Mouse (Mus musculus) R1 (cell line): ENCODE data around the gene Ephb6.

Experiments
- DNase-seq: peaks from one replicate; pipeline ENCODE4 v3.0.0-alpha.2; 2018; ENCODE audit warnings: low read depth, low spot score

Ephb6 gene

DNA sequence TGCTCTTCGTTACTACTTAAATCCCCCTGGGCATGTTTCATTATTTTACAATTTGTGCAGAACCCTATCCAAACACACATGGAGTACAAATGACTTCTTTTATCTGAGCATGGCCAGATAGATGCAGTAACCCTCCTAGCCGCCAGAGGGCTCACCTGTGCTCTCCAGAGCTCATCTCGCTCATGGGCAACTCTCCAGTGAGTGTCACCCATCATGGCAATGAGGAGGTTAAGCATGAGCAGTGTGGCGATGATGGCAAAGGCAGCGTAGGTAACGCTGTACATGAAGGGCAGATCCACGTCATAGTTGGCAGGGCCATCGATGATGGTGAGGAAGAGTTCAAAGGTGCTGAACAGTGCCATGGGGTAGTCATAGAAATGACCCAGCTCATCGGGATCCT, 17.4 kb downstream of the Ephb6 start:
- DNase-seq, result peak; percentile 62

DNA sequence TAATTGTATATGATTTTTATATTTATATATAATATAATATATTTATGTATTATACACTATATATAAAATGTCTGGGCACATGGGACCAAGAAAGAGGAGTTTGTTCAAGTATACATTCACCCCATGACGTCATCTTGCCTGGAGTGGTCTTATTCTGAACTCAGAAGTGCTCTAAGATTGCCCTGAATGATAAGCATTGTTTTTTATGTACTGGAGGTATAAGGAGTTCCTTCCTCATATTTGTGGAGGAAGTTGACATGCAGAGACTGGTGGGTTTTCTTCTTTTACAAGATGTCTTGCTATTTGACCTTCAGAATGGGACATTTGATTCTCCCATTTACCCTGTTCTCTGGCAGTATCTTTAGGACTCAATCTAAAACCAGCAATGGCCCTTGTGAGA, 22.9 kb downstream of the Ephb6 start:
- DNase-seq, result no peak

DNA sequence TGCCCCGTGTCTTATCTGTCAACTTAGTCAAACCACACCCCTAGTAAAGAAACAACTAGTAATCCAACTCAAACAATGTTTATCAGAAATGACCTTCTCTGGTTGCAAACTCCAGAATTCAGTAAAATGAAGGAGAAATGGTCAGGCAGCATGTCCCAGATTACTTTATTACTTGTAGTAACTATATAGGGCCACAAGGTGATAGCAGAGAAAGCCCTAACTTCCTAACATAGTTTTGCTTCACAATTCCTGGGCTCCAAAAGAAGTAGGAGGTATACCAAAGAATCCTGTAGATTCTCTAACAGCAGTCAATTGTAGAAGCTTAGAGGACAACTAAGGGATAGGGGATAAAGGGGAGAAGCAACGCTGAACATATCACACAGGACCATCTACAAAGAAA, 25.5 kb downstream of the Ephb6 start:
- no peak for DNase-seq

DNA sequence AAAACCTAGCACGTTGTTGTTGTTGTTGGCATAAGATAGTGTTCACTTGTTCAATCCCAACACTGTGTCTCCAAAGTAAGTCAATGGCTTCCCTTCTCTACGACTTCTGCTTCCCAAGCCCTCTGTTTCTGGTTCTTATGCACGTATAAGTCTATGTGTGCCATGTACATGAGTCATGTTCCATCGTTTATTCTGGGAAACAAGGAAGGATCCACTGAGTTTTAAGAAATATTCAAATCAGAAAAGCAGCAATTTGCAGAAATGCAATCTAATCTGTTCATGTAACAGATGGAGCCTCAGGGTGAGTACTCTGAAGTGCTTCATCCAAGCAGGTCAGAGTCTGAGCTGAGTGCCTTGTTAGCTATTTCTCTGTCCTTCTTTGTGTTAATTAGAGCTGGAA, 26.3 kb downstream of the Ephb6 start:
- DNase-seq, result no peak

DNA sequence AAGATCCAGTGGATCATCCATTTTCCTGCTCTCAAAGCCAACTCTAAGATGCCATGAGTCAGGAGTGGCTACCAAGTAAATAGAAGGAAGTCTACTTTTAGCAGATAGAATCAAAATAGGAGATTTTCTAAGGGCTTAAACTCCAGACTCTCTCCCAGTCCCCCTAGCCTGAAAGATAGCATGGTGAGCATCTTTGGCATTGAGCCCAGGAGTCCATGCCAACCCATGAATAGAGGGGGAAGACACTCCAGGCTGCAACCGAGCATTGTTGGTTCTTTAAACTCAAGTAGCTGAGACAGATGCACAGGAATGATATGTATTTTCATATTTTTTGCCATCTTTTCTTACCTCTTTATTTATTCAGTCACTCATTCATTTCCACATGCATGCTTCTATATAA, 29.9 kb downstream of the Ephb6 start:
- DNase-seq, result no peak

DNA sequence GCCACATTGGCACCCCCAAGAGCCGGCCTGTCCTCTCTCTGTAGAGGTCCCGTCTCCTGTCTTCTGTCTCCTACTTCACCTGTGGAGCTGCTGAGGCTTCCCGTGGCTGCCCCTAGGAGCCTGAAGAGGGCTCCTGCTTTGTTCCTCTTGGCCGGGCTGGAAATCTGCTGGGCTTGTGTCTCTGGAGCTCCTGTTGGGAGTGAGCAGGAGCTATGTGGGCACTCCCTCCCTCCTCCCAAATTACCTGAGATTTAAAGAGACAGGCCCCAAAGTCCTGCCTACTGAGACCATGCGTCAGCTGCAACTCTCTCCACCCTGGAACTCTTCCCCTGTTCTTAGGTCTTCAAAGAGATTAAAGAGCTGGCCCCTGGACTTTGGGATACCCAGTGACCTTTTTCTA, 30.9 kb downstream of the Ephb6 start, which contains the start of gene Trpv6:
Gene Trpv6 (minus strand): TSS at position 228 of the 400 bp plus-strand sequence.
- no peak for DNase-seq

DNA sequence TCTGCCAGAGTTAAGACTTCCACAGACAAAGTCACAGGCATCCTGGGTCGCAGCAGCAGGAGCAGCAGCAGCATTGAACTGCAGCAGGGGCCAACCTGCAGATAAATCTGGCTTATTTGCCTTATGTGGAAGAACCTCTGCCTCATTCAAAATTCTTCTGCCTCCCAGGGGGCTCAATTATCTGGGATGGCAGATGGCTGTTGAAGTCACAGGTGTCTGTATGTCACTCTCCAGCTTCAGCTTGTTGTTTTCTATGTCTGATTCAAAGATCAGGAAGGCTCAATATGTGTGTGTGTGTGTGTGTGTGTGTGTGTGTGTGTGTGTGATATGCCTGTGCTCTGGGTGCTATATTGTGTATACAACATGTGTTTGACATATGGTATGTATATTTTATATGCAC, 32.1 kb downstream of the Ephb6 start:
- DNase-seq, result no peak

DNA sequence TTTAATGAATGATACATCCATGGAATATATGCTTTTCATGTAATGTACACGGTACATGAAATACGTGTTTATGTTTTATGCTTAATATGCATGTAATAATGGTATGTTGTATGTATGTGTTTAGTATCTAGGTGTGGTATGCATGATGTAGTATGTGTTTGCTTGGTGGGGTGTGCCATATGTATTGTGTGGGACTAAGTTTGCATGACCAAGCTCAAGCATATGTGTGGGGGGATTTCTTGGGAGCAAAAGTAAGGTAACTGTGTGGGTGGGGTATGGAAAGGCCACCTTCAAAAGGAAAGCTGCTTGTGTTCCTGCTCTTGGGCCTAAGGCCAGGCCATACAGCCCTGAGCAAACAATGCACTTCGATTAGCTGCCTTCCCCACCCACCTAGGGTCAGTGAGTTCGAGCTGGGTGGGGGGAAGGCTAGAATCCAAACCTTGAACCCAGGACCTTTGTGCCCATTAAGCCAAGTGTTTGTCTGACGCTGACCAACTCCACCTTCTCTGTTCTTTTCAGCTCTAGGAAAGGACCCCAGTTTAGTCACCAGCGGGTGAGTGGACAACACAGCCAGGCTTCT, 32.7 kb downstream of the Ephb6 start:
- no peak for DNase-seq

DNA sequence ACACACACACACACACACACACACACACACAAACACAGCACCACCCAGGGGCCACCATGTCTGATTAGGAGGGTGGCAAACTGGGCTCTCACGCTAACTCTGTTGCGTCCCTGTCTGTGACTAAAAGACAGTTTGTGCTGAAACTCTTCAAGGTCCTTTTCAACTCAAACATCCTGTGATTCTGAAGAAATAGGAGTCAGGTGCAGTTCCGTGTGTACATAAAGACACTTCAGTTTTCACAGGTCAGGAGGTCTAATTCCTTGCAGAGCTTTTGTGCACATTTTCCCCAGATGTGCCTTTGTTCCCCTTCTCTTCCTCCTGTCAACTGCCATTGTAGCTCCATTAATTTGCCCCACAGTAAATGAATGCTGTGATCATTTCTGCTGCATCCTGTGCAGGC, 35.2 kb downstream of the Ephb6 start:
- DNase-seq, result no peak

DNA sequence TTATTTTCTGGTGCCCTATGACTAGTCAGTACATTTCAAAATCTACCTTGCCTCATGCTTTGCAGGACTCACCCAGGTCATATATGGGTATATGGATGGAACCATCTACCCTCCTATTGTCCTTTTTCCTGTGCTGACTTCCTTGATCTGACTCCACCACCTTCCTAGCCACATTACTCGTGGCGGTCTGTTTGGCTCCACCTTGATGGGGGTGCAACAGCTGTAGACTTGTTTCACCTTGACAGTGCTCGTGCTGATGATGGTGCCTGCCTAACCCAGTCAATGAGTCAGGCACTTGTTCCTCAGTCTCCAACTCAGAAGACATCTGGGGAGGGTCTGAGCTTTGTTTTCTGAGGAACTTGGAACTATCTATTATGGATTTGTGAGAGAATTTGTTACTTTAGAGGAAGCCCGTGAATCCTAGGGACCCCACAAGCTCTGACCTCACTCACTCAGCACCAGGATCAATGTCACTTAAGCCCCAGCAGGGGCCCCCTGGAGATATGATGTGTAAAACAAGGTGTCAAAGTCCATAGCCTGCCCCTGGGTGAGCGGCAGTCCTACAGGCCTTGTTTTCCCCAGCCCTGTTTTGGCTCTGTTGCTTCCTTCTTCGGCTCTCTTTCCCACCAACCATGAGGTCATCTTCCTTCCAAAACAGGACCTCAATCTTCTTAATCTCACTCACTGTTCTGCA, 36.0 kb downstream of the Ephb6 start:
- DNase-seq, result no peak

DNA sequence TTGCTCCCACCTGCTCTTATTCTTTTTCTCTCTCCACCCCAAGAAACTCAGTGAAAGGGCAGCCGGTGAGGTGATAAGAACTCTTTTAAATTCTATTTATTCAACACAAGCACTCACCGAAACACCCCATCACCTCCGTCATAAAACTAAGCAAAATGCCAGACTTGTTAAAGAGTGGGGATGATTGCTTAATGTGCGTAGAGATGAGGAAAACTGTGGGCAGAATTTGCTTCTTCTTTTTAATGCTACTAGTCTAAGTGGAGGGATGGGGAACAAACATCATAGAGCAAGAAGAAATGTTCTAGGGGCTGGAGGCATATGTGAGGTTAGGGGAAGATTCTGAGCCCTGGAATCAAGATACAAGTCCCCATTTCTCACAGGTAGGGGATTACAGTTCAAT, 37.5 kb downstream of the Ephb6 start:
- DNase-seq, result no peak

DNA sequence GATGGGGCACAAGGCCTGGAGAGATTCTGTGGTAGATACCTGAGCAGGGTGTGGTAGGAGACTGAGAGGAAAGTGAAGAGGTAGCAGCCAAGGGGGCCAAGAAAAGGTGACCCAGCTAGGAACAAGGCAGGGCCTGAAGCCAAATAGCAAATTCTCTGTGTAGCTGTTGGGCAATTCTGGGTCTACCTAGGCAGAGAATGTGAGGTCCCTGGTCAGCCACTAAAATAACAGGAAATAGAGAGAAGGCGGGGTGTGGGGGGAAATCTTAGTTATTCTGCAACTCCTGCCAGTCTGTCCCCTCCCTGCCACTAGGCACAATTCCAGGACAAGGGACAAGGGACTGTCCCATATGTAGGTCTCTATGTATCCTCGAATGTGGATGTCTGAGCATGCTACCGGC, 37.9 kb downstream of the Ephb6 start:
- DNase-seq, result no peak

DNA sequence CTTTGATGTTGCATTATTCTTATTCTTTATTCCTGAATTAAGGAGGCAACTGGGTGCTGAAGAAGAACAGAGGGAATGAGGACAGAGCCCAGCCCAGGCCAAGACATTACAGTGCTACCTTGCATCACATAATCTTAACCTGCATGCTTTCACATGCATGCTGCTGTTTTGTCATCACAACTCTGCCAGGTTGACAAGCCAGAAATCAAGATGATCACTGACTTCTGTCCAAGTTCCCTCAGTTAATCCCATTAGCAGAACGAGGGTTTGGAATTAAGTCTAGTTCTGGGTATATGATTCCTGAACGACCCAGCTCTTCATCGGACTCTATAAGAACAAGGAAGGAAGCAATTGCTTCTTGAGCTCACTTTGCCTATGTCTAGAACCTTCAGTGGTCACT, 40.9 kb downstream of the Ephb6 start:
- no peak for DNase-seq

DNA sequence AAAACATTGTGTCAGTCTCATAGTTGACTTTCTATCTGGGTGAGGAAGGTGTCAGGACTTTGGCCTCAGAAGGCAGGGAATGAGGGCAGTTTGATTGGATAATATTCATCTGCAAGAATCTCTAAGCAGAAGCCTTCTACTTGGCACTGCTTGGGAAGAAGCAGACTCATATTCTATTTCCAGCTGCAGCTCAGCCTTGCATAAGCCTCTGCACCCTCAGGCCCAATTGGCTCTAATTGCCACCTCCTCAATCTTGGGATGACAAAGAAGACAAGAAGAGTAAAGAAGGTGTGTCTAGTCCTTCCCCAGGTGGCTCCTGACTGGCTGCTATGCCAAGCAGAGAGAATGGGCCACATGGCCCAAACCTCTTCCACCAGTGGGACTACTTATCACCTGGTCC, 41.4 kb downstream of the Ephb6 start:
- no peak for DNase-seq

DNA sequence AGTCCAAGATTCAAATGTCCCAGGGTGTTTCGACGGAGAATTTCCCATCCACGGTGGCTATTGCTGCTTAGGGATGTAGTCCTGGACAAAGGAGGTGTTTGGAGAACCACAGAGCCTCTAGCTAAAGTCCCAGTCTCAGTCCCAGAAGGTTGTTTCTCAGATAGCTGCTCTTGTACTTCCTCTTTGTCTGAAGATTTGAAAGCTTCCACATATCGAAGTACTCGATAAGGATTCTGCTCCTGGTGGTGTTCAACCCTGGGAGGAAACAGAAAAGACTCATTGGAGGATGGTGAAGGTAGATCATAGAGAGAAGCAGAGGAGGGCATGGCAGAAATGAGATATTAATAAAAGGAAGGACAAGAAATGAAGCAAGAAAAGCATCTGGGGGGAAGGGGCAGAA, 47.9 kb downstream of the Ephb6 start:
- DNase-seq, result no peak

DNA sequence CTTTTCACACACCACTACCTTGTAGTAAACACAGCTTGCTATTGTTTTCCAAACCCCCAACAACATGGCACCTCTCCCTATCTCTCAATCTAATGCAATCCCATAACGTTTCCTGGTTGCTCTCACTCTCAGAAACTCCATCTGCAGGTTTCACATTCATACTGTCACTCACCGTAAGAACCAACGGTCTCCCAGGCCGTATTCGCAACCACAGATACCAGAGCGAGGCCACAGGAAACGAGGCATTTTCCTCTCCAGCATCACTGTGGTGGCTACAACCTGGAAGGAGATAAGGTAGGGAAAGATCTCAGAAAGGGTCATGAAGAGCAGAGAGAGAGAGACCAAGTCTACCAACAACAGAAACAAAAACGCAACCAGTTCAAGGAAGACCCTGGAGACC, 49.4 kb downstream of the Ephb6 start:
- DNase-seq, result no peak

DNA sequence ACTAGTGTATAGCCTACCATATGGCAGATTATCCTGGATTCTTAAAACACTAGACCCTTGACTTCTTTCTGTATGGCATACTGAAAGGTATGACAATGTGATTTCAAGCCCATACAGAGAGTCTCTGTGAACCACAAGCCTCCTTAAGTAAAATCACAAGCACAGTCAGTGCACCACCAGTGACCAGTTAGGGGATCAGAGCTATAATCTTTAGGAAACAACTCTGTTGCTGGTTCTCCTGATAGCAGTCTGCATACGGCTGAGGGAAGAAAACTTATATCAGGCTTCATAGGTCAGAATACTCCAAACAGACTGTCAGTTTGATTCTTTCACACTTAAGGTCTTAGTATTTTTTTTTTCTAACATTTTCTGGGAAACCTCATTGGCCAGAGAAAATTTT, 53.2 kb downstream of the Ephb6 start:
- DNase-seq, result no peak

DNA sequence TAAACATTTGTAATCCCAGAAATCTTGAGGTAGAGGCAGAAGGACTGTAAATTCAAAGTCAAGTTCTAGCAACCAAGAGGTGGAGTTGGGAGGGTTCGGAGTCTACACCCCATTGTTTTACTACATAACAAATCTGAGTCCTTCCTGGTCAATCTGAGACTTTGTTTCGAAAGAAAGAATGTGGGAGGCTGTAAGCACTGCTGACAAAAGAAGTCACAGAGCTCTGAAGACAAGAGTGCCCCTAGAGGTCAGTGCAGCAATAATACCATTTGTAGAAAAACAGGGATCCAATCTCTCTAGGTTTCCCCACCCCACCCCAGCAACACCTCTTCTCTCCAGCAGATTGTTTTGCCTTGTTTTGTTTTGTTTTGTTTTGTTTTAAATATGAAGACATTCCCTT, 57.0 kb downstream of the Ephb6 start:
- peak; percentile 58 for DNase-seq
